Mouse (Mus musculus) liver, adult 2 months (tissue): Measurements from ENCODE around the gene Gclc.

Source experiments
- CTCF ChIP-seq: fragments of 200-500 bp; IDR thresholded peaks from 2 replicates; pipeline ENCODE4 v1.5.1; 2011; ENCODE audit warnings: low read depth, low read length, control low read depth
- POLR2A ChIP-seq: fragments of 200-500 bp; IDR thresholded peaks from 2 replicates; pipeline ENCODE4 v1.6.1; 2011; ENCODE audit warnings: low read length, control low read depth; ENCODE audit not compliant: insufficient read depth; ENCODE audit errors: extremely low read depth

- TF ChIP-seq CTCF (no peak), POLR2A (no peak)
Observed at GRCm38 (mm10) chr9:77777622-77778021, 23.3 kb downstream of the Gclc start.
